Mouse (Mus musculus) T-helper 1 cell (primary cell): ENCODE results near the gene Slc25a31.

Source experiments
- in situ Hi-C: fragments of 300-600 bp; cut with MboI, MseI; formaldehyde crosslinking; loops from one replicate; pipeline ENCODE4 v1.15.1; 2025; ENCODE audit warnings: high pct_unique_total_duplicates

The Slc25a31 gene

GRCm38 (mm10) chr3:40708655-40709054 is at the start of gene Slc25a31:
Gene Slc25a31, plus strand, starts transcription at chr3:40708855.
- in situ Hi-C loops: no loop called here

- in situ Hi-C loops: loop anchor here (25.0 kb wide), 2 partner anchors 1748 to 1948 kb away; no protein-coding TSS in a partner anchor
These were observed 48.4 kb upstream of the Slc25a31 start for GRCm38 (mm10) chr3:40660231-40660630.

GRCm38 (mm10) chr3:40666109-40666508 is 42.5 kb upstream of the Slc25a31 start:
- in situ Hi-C loops: loop anchor here (25.0 kb wide), 2 partner anchors 1754 to 1954 kb away; no protein-coding TSS in a partner anchor

GRCm38 (mm10) chr3:40666861-40667719 is 41.6 kb upstream of the Slc25a31 start:
- in situ Hi-C loops: loop anchor here (25.0 kb wide), 2 partner anchors 1755 to 1955 kb away; no protein-coding TSS in a partner anchor

- in situ Hi-C loops: loop anchor here (25.0 kb wide), 2 partner anchors 1757 to 1957 kb away; no protein-coding TSS in a partner anchor
These were observed 39.8 kb upstream of the Slc25a31 start for GRCm38 (mm10) chr3:40668889-40669288.

GRCm38 (mm10) chr3:40669395-40669794 is 39.3 kb upstream of the Slc25a31 start:
- in situ Hi-C loops: loop anchor here (25.0 kb wide), 2 partner anchors 1757 to 1957 kb away; no protein-coding TSS in a partner anchor

- in situ Hi-C loops: loop anchor here (10.0 to 25.0 kb wide), 3 partner anchors 1761 to 1961 kb away; no protein-coding TSS in a partner anchor
These were observed 35.1 kb upstream of the Slc25a31 start for GRCm38 (mm10) chr3:40673515-40673914.

- in situ Hi-C loops: loop anchor here (10.0 to 25.0 kb wide), 3 partner anchors 1763 to 1963 kb away; no protein-coding TSS in a partner anchor
These were observed 33.7 kb upstream of the Slc25a31 start for GRCm38 (mm10) chr3:40674873-40675405.

GRCm38 (mm10) chr3:40678856-40679255 is 29.8 kb upstream of the Slc25a31 start:
- in situ Hi-C loops: loop anchor here (10.0 kb wide), 1 partner anchor 1904 kb away; no protein-coding TSS in a partner anchor

GRCm38 (mm10) chr3:40682404-40682803 is 26.3 kb upstream of the Slc25a31 start:
- in situ Hi-C loops: no loop called here

GRCm38 (mm10) chr3:40683171-40683570 is 25.5 kb upstream of the Slc25a31 start:
- in situ Hi-C loops: no loop called here

- in situ Hi-C loops: no loop called here
These were observed 22.7 kb upstream of the Slc25a31 start for GRCm38 (mm10) chr3:40685855-40686515.

- in situ Hi-C loops: no loop called here
These were observed 21.8 kb upstream of the Slc25a31 start for GRCm38 (mm10) chr3:40686836-40687235.

- in situ Hi-C loops: no loop called here
These were observed 21.1 kb upstream of the Slc25a31 start for GRCm38 (mm10) chr3:40687588-40687987.

GRCm38 (mm10) chr3:40691566-40691965 is 17.1 kb upstream of the Slc25a31 start:
- in situ Hi-C loops: no loop called here

GRCm38 (mm10) chr3:40693435-40693834 is 15.2 kb upstream of the Slc25a31 start:
- in situ Hi-C loops: no loop called here

GRCm38 (mm10) chr3:40693960-40694359 is 14.7 kb upstream of the Slc25a31 start:
- in situ Hi-C loops: no loop called here

GRCm38 (mm10) chr3:40694438-40694837 is 14.2 kb upstream of the Slc25a31 start:
- in situ Hi-C loops: no loop called here

- in situ Hi-C loops: no loop called here
These were observed 13.5 kb upstream of the Slc25a31 start for GRCm38 (mm10) chr3:40695162-40695561.

- in situ Hi-C loops: no loop called here
These were observed 9.8 kb upstream of the Slc25a31 start for GRCm38 (mm10) chr3:40698834-40699233.

- in situ Hi-C loops: no loop called here
These were observed 3.7 kb upstream of the Slc25a31 start for GRCm38 (mm10) chr3:40704816-40705430.
